Mouse (Mus musculus): ENCODE data around the gene Sytl3. TPM values are rescaled to one million over a fixed set of nuclear protein-coding genes. Genes with fewer than 3 reads are reported as not detected.

Sytl3 gene
- total and polyA plus RNA-seq, 3 experiments = 27.6 to 73.2 (median 59.3) TPM

- Histone ChIP-seq H3K9ac (ENCODE audit: insufficient read depth, low read depth) (no peak overlapping the region), H3K27ac (ENCODE audit: insufficient read depth, low read depth) (no peak overlapping the region), H3K4me1 (ENCODE audit: control insufficient read depth in 1 of 2, insufficient read depth in 2 of 2) (peaks cover 0 to 9% of the 10 kb centered on the region in 2 experiments; a peak in 2 of 4 replicates), H3K4me3 (replicated peaks in 1 of 3; ENCODE audit: low read depth in 2 of 3, low read length in 2 of 3, poor library complexity in 1 of 3) (no peak overlapping the region), H3K4me2 (ENCODE audit: insufficient read depth, low read depth, poor library complexity, severe bottlenecking) (no peak overlapping the region), H3K27me3 (replicated peaks) (no peaks in the 10 kb centered on the region), H3K36me3 (replicated peaks in 1 of 2; ENCODE audit: control insufficient read depth in 1 of 2, insufficient read depth in 1 of 2, low read length in 1 of 2) (peaks cover 76 to 89% of the 10 kb centered on the region in 2 experiments), H3K79me2 (replicated peaks; ENCODE audit: control insufficient read depth, extremely low read depth, insufficient read depth, poor library complexity, severe bottlenecking) (no peaks in the 10 kb centered on the region), H3K9me3 (replicated peaks; ENCODE audit: low read length) (no peaks in the 10 kb centered on the region)
- in situ Hi-C loops (cut with MboI; ENCODE audit: low pct_ligation_motif_present, low pct_unique_long_range_greater_than_20kb, low sequenced_read_pairs) (no loop called here), dilution Hi-C loops (cut with MboI; ENCODE audit: extremely low pct_ligation_motif_present, extremely low pct_unique_long_range_greater_than_20kb, low sequenced_read_pairs) (no loop called here)
- no peak for DNase-seq (ENCODE audit: extremely low read depth)
- no peak for TF ChIP-seq MAX (IDR thresholded peaks at IDR 0.05; ENCODE audit: low read length)
- no peak for TF ChIP-seq TBP (conservative IDR thresholded peaks at IDR 0.05; ENCODE audit: low read depth, low read length)
- no peak for TF ChIP-seq UBTF (IDR thresholded peaks at IDR 0.05; ENCODE audit: low read depth, low read length)
Measured at GRCm38 (mm10) chr17:6731132-6731531, 72.2 kb downstream of the Sytl3 start.

GRCm38 (mm10) chr17:6731634-6732033, 72.7 kb downstream of the Sytl3 start:
- H3K27me3 ChIP-seq (replicated peaks) = no peaks in the 10 kb centered on the region
- H3K9ac ChIP-seq (ENCODE audit: insufficient read depth, low read depth) = no peak overlapping the region
- no peak for DNase-seq (ENCODE audit: extremely low read depth)
- peaks cover 0 to 9% of the 10 kb centered on the region in 2 experiments; a peak in 2 of 4 replicates for H3K4me1 ChIP-seq (ENCODE audit: control insufficient read depth in 1 of 2, insufficient read depth in 2 of 2)
- no peak overlapping the region for H3K4me3 ChIP-seq (replicated peaks in 1 of 3; ENCODE audit: low read depth in 2 of 3, low read length in 2 of 3, poor library complexity in 1 of 3)
- no peaks in the 10 kb centered on the region for H3K9me3 ChIP-seq (replicated peaks; ENCODE audit: low read length)
- dilution Hi-C loops (cut with MboI; ENCODE audit: extremely low pct_ligation_motif_present, extremely low pct_unique_long_range_greater_than_20kb, low sequenced_read_pairs) (no loop called here), in situ Hi-C loops (cut with MboI; ENCODE audit: low pct_ligation_motif_present, low pct_unique_long_range_greater_than_20kb, low sequenced_read_pairs) (no loop called here)
- no peak overlapping the region for H3K27ac ChIP-seq (ENCODE audit: insufficient read depth, low read depth)
- no peaks in the 10 kb centered on the region for H3K79me2 ChIP-seq (replicated peaks; ENCODE audit: control insufficient read depth, extremely low read depth, insufficient read depth, poor library complexity, severe bottlenecking)
- no peak overlapping the region for H3K4me2 ChIP-seq (ENCODE audit: insufficient read depth, low read depth, poor library complexity, severe bottlenecking)
- TF ChIP-seq MYC (IDR thresholded peaks at IDR 0.05; ENCODE audit: low read depth, low read length) = no peak
- H3K36me3 ChIP-seq (replicated peaks in 1 of 2; ENCODE audit: control insufficient read depth in 1 of 2, insufficient read depth in 1 of 2, low read length in 1 of 2) = peaks cover 81 to 92% of the 10 kb centered on the region in 2 experiments

DNA sequence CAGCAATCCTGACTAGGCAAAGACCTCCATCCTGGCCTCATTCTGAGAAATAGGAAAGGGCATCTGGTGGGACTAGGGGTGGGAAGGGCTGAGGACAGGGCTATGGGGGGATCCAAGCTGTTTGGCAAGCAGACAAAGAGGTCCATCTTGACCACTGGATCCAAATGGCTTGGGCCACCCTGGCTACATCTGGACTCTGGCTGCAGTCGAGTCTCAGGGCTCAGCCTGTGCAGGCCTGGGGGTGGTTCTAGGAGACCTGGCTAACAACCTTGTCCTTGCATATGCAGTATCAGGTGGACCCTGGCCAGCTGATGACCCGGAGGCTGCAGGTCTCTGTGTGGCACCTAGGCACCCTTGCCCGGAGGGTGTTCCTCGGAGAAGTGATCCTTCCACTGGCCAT, 73.8 kb downstream of the Sytl3 start:
- in situ Hi-C loops (cut with MboI; ENCODE audit: low pct_ligation_motif_present, low pct_unique_long_range_greater_than_20kb, low sequenced_read_pairs) = no loop called here
- TF ChIP-seq MYC (IDR thresholded peaks at IDR 0.05; ENCODE audit: low read depth, low read length) (no peak), CHD2 (IDR thresholded peaks at IDR 0.05; ENCODE audit: low read length) (no peak), NELFE (IDR thresholded peaks at IDR 0.05; ENCODE audit: low read depth, low read length) (no peak), TBP (conservative IDR thresholded peaks at IDR 0.05; ENCODE audit: low read depth, low read length) (no peak), MAX (IDR thresholded peaks at IDR 0.05; ENCODE audit: low read length) (no peak), JUND (conservative IDR thresholded peaks at IDR 0.05; ENCODE audit: low read depth, low read length) (no peak), MAFK (IDR thresholded peaks at IDR 0.05; ENCODE audit: insufficient replicate concordance, low read length) (no peak), ETS1 (conservative IDR thresholded peaks at IDR 0.05; ENCODE audit: low read depth, low read length) (no peak), TCF12 (IDR thresholded peaks at IDR 0.05; ENCODE audit: low read depth, low read length) (no peak)
- DNase-seq (ENCODE audit: extremely low read depth) = no peak
- Histone ChIP-seq H3K36me3 (replicated peaks in 1 of 2; ENCODE audit: control insufficient read depth in 1 of 2, insufficient read depth in 1 of 2, low read length in 1 of 2) (peaks cover 83 to 92% of the 10 kb centered on the region in 2 experiments), H3K27ac (ENCODE audit: insufficient read depth, low read depth) (no peak overlapping the region), H3K79me2 (replicated peaks; ENCODE audit: control insufficient read depth, extremely low read depth, insufficient read depth, poor library complexity, severe bottlenecking) (no peaks in the 10 kb centered on the region), H3K4me3 (replicated peaks in 1 of 3; ENCODE audit: low read depth in 2 of 3, low read length in 2 of 3, poor library complexity in 1 of 3) (no peak overlapping the region), H3K27me3 (replicated peaks) (no peaks in the 10 kb centered on the region), H3K4me2 (ENCODE audit: insufficient read depth, low read depth, poor library complexity, severe bottlenecking) (no peak overlapping the region), H3K4me1 (ENCODE audit: control insufficient read depth in 1 of 2, insufficient read depth in 2 of 2) (peaks cover 0 to 9% of the 10 kb centered on the region in 2 experiments; a peak in 2 of 4 replicates), H3K9me3 (replicated peaks; ENCODE audit: low read length) (no peaks in the 10 kb centered on the region), H3K9ac (ENCODE audit: insufficient read depth, low read depth) (no peak overlapping the region)
- dilution Hi-C loops (cut with MboI; ENCODE audit: extremely low pct_ligation_motif_present, extremely low pct_unique_long_range_greater_than_20kb, low sequenced_read_pairs) = no loop called here

All from CH12.LX (cell line).